Mouse (Mus musculus): ENCODE results near the gene Lrmda. TPM values are rescaled to one million over a fixed set of nuclear protein-coding genes. Genes with fewer than 3 reads are reported as not detected.

Gene Lrmda
- polyA plus RNA-seq, 1 experiment from 2014 or later: 0.95 TPM

DNA sequence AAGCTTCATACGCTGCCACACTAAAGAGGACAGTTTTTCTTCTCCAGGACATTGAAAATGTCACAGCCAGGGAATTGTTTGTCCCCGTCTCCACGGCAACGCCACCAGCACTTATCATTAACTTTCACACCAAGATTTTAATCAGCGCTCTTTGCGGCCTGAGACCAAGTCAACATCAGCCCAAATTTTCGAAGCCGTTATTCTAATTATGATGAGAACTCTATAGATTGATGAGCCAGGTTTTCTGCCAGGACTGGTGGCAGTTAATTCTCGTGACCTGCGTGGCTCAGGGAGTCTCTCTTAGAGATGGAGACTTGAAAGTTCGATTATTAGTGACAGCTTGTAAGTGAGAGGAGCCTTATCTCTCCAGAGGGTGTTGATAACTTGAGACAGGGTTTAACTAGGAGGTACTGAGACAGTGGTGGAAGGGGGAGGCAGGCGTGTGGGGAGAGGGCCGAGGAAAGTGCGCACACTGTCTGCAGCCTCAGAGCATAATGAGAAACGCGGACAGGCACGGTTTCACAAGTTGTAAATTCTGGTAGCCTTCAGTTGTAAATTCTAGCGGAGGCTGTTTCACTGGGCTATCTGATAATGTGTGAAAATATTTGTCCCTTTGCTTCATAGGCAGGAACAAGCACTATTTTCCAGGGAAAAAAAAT is 421.0 kb downstream of the Lrmda start:
- no peaks in the 10 kb centered on the region for H3K27me3 ChIP-seq (ENCODE audit: control insufficient read depth, insufficient read depth, low read length)
- peaks cover 5 to 13% of the 10 kb centered on the region in 2 experiments for H3K4me1 ChIP-seq (ENCODE audit: control insufficient read depth in 2 of 2, insufficient read depth in 2 of 2, low read length in 2 of 2)
- no peaks in the 10 kb centered on the region for H3K36me3 ChIP-seq (ENCODE audit: control insufficient read depth, insufficient read depth, low read length)
- no peak overlapping the region for H3K27ac ChIP-seq (replicated peaks in 1 of 2; ENCODE audit: control insufficient read depth in 1 of 2, insufficient read depth in 1 of 2, low read depth in 2 of 2, low read length in 2 of 2)
- WGBS: 11% methylated on average over 18 of the region's 18 CpGs
- no peaks in the 10 kb centered on the region for H3K9me3 ChIP-seq (ENCODE audit: control insufficient read depth, low read length)
- no peak for ATAC-seq (ENCODE audit: insufficient number of reproducible peaks, insufficient read depth, low FRiP score, low read depth)
- H3K4me2 ChIP-seq (ENCODE audit: low read length): peak overlapping the region; percentile 49
- H3K9ac ChIP-seq (ENCODE audit: low read length): peak overlapping the region; percentile 46; the same call in 1 of the 2 replicates
- H3K4me3 ChIP-seq (ENCODE audit: control insufficient read depth in 1 of 2, insufficient read depth in 1 of 2, low read depth in 1 of 2, low read length in 2 of 2): no peak overlapping the region

DNA sequence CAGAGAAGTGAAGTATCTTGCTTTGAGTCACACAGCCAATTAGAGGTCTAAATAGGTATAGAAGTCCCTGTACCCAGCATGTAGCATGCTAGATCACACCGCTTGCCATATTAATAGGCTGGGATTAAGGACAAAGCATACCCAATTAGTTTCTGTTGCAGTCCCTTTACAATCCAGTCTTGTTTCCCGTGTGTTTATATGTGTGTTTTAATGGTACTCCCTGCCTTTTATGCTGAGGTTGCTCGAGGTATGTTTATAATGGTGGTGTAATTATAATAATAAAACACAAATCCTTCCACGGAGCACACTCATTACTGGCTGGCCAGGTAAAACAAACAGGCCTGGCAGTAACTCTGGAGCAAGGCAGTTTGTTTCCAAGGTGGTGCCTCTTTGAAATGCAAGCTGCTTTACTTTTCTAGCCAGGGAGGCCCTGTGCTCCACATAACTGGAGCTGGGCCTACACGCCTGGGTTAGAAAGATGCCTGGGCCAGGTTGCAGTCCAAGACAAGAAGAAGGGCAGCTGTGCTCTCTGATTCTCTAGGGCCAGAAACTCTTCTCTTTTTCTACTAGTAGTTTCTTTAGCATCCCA is 422.4 kb downstream of the Lrmda start:
- Histone ChIP-seq H3K4me1 (ENCODE audit: control insufficient read depth in 2 of 2, insufficient read depth in 2 of 2, low read length in 2 of 2) (peaks cover 5 to 13% of the 10 kb centered on the region in 2 experiments), H3K9me3 (ENCODE audit: control insufficient read depth, low read length) (no peaks in the 10 kb centered on the region), H3K4me2 (ENCODE audit: low read length) (no peak overlapping the region), H3K27me3 (ENCODE audit: control insufficient read depth, insufficient read depth, low read length) (no peaks in the 10 kb centered on the region), H3K36me3 (ENCODE audit: control insufficient read depth, insufficient read depth, low read length) (no peaks in the 10 kb centered on the region), H3K4me3 (ENCODE audit: control insufficient read depth in 1 of 2, insufficient read depth in 1 of 2, low read depth in 1 of 2, low read length in 2 of 2) (no peak overlapping the region), H3K27ac (replicated peaks in 1 of 2; ENCODE audit: control insufficient read depth in 1 of 2, insufficient read depth in 1 of 2, low read depth in 2 of 2, low read length in 2 of 2) (no peak overlapping the region), H3K9ac (ENCODE audit: low read length) (no peak overlapping the region)
- WGBS: 82% methylated on average over 5 of the region's 5 CpGs
- ATAC-seq (ENCODE audit: insufficient number of reproducible peaks, insufficient read depth, low FRiP score, low read depth): no peak

DNA sequence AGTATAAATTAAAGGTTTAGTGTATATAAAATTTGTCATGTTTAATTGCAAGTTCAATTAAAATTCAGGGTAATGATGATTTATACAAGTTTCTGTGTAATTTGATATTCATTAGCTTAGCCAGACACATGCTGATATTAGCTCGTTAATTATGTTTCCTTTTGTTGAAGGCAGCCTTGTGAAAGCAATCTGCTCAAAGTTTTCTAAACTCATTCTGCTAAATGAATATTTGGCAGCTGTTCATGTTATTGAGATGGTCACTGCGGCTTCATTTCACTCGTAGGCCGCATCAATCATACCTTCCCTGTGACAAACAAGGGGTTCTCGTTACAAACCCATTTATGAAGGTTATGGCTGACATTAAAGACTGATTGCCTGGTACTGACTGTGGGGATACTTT is 423.2 kb downstream of the Lrmda start:
- no peak overlapping the region for H3K27ac ChIP-seq (replicated peaks in 1 of 2; ENCODE audit: control insufficient read depth in 1 of 2, insufficient read depth in 1 of 2, low read depth in 2 of 2, low read length in 2 of 2)
- WGBS: 84% methylated on average over 5 of the region's 5 CpGs
- ATAC-seq (ENCODE audit: insufficient number of reproducible peaks, insufficient read depth, low FRiP score, low read depth): no peak
- no peaks in the 10 kb centered on the region for H3K36me3 ChIP-seq (ENCODE audit: control insufficient read depth, insufficient read depth, low read length)
- no peaks in the 10 kb centered on the region for H3K9me3 ChIP-seq (ENCODE audit: control insufficient read depth, low read length)
- H3K4me3 ChIP-seq (ENCODE audit: control insufficient read depth in 1 of 2, insufficient read depth in 1 of 2, low read depth in 1 of 2, low read length in 2 of 2): no peak overlapping the region
- H3K27me3 ChIP-seq (ENCODE audit: control insufficient read depth, insufficient read depth, low read length): no peaks in the 10 kb centered on the region
- H3K4me2 ChIP-seq (ENCODE audit: low read length): no peak overlapping the region
- no peak overlapping the region for H3K9ac ChIP-seq (ENCODE audit: low read length)
- H3K4me1 ChIP-seq (ENCODE audit: control insufficient read depth in 2 of 2, insufficient read depth in 2 of 2, low read length in 2 of 2): peaks cover 5 to 13% of the 10 kb centered on the region in 2 experiments

DNA sequence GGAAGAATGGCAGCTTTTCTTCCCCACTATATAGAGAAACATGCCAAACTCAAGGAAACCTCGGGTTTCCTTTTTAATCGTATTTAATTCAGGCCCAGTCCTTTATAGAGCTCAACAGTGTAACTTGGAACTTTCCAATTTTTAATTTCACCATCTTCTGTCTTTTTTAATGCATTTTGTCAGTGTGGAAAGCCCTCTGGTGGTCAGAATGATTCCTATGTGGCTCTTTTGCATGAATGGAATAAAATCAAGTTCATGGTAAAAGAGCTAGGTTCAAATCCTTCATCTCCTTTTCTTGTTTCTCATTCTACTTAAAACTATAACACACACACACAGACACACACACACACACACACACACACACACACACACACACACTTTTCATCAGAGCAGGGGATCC is 425.0 kb downstream of the Lrmda start:
- Histone ChIP-seq H3K9me3 (ENCODE audit: control insufficient read depth, low read length) (no peaks in the 10 kb centered on the region), H3K27me3 (ENCODE audit: control insufficient read depth, insufficient read depth, low read length) (no peaks in the 10 kb centered on the region), H3K4me2 (ENCODE audit: low read length) (no peak overlapping the region), H3K9ac (ENCODE audit: low read length) (no peak overlapping the region), H3K4me1 (ENCODE audit: control insufficient read depth in 2 of 2, insufficient read depth in 2 of 2, low read length in 2 of 2) (peaks cover 5 to 13% of the 10 kb centered on the region in 2 experiments), H3K27ac (replicated peaks in 1 of 2; ENCODE audit: control insufficient read depth in 1 of 2, insufficient read depth in 1 of 2, low read depth in 2 of 2, low read length in 2 of 2) (no peak overlapping the region), H3K4me3 (ENCODE audit: control insufficient read depth in 1 of 2, insufficient read depth in 1 of 2, low read depth in 1 of 2, low read length in 2 of 2) (no peak overlapping the region), H3K36me3 (ENCODE audit: control insufficient read depth, insufficient read depth, low read length) (no peaks in the 10 kb centered on the region)
- no peak for ATAC-seq (ENCODE audit: insufficient number of reproducible peaks, insufficient read depth, low FRiP score, low read depth)
- 78% methylated on average over 2 of the region's 2 CpGs for WGBS

DNA sequence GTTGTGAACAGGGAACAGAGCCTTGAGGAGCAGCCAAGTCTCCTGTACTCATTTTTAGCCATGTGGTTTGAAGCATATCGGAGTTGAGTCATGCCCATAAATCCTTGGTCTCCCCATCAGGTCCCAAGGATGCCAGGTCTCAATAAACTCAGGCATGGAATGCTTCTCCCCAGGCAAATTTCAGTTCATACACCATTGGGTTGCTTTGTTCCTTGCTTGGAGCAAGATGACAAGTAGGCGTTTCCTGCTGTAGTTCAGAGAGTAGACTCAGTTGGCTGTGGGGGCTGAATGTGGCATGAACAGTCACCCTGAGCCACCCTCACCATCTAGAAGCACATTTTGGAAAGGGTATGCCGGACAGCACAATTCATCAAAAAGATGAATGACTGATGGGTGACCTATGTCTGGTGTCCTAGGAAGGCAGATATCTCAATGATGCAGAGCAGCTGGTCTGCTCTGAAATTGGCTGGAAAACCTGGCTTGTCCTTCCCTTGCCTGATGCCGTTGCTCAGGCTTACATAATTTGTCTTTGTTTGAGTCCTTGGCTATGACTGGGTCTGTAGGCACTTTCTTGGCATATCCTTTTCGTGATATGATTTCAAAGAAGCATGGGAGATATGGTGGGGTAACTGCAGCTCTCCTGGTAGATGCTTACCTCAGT is 425.8 kb downstream of the Lrmda start:
- no peak for ATAC-seq (ENCODE audit: insufficient number of reproducible peaks, insufficient read depth, low FRiP score, low read depth)
- Histone ChIP-seq H3K4me3 (ENCODE audit: control insufficient read depth in 1 of 2, insufficient read depth in 1 of 2, low read depth in 1 of 2, low read length in 2 of 2) (no peak overlapping the region), H3K4me2 (ENCODE audit: low read length) (no peak overlapping the region), H3K4me1 (ENCODE audit: control insufficient read depth in 2 of 2, insufficient read depth in 2 of 2, low read length in 2 of 2) (peaks cover 5 to 10% of the 10 kb centered on the region in 2 experiments), H3K9ac (ENCODE audit: low read length) (no peak overlapping the region), H3K27ac (replicated peaks in 1 of 2; ENCODE audit: control insufficient read depth in 1 of 2, insufficient read depth in 1 of 2, low read depth in 2 of 2, low read length in 2 of 2) (no peak overlapping the region), H3K36me3 (ENCODE audit: control insufficient read depth, insufficient read depth, low read length) (no peaks in the 10 kb centered on the region), H3K9me3 (ENCODE audit: control insufficient read depth, low read length) (no peaks in the 10 kb centered on the region), H3K27me3 (ENCODE audit: control insufficient read depth, insufficient read depth, low read length) (no peaks in the 10 kb centered on the region)
- 78% methylated on average over 5 of the region's 5 CpGs for WGBS

DNA sequence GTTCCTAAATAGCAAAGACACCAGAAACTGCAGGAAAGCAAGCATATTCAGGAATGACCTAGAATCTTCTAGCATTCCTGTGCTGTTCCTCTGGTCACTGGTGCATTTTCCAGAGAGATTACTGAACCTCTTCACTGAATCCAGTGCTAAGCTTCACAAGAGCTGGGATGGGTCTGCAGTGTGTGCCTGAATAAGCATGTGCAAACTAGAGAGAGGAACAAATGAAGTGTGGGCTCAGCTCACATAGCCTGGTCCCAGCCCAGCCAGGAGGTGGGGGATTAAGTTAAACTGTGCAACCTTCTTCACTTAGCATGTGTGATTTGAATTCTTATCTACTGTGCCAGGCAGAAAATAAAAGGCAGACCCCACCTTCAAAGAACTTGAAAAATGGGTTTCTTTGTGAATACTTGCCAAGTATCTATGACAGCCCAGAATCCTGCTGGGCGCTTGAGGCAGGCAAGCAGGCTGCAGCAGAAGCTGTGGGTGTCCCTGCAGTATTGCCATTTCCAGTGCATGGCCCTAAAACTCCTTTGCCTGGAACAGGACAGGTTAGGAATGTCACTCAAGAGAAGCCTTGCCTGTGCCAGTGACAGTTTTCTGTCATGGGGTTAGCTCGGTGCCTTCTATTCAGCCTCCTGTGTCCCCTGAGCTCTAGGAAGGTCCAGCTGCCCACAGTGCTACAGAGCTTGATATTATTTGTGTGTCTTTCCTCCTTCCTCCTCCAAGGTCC is 426.5 kb downstream of the Lrmda start:
- Histone ChIP-seq H3K9ac (ENCODE audit: low read length) (no peak overlapping the region), H3K4me1 (ENCODE audit: control insufficient read depth in 2 of 2, insufficient read depth in 2 of 2, low read length in 2 of 2) (peaks cover 3% of the 10 kb centered on the region in 2 experiments; a peak in 3 of 4 replicates), H3K4me2 (ENCODE audit: low read length) (no peak overlapping the region), H3K36me3 (ENCODE audit: control insufficient read depth, insufficient read depth, low read length) (no peaks in the 10 kb centered on the region), H3K27ac (replicated peaks in 1 of 2; ENCODE audit: control insufficient read depth in 1 of 2, insufficient read depth in 1 of 2, low read depth in 2 of 2, low read length in 2 of 2) (no peak overlapping the region), H3K9me3 (ENCODE audit: control insufficient read depth, low read length) (no peaks in the 10 kb centered on the region), H3K27me3 (ENCODE audit: control insufficient read depth, insufficient read depth, low read length) (no peaks in the 10 kb centered on the region), H3K4me3 (ENCODE audit: control insufficient read depth in 1 of 2, insufficient read depth in 1 of 2, low read depth in 1 of 2, low read length in 2 of 2) (no peak overlapping the region)
- ATAC-seq (ENCODE audit: insufficient number of reproducible peaks, insufficient read depth, low FRiP score, low read depth): no peak
- WGBS: 68% methylated on average over 2 of the region's 2 CpGs

DNA sequence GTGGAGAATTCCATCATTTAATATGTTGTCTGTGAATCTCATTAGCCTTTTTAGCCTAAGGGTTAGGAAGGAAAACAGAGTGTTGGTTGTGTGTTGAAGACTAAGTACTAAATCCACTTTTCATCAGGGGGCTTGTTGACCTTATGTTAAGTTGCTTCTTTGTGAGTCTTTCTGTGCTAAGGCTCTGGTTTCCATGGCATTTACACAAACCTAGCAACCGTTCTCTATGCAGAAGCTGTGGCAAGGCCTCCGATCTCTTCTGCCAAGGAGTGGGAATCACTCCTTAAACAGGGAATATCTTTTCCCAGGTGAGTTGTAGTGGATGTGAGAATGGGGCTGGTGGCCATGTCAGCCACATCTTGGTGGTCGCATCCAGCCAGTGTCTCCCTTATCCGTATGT is 432.1 kb downstream of the Lrmda start:
- no peaks in the 10 kb centered on the region for H3K4me1 ChIP-seq (ENCODE audit: control insufficient read depth in 2 of 2, insufficient read depth in 2 of 2, low read length in 2 of 2)
- H3K4me2 ChIP-seq (ENCODE audit: low read length): no peak overlapping the region
- no peak overlapping the region for H3K4me3 ChIP-seq (ENCODE audit: control insufficient read depth in 1 of 2, insufficient read depth in 1 of 2, low read depth in 1 of 2, low read length in 2 of 2)
- ATAC-seq (ENCODE audit: insufficient number of reproducible peaks, insufficient read depth, low FRiP score, low read depth): no peak
- WGBS: 83% methylated on average over 4 of the region's 4 CpGs
- no peaks in the 10 kb centered on the region for H3K9me3 ChIP-seq (ENCODE audit: control insufficient read depth, low read length)
- no peak overlapping the region for H3K27ac ChIP-seq (replicated peaks in 1 of 2; ENCODE audit: control insufficient read depth in 1 of 2, insufficient read depth in 1 of 2, low read depth in 2 of 2, low read length in 2 of 2)
- H3K9ac ChIP-seq (ENCODE audit: low read length): no peak overlapping the region
- no peaks in the 10 kb centered on the region for H3K27me3 ChIP-seq (ENCODE audit: control insufficient read depth, insufficient read depth, low read length)
- H3K36me3 ChIP-seq (ENCODE audit: control insufficient read depth, insufficient read depth, low read length): no peaks in the 10 kb centered on the region

All from heart, embryonic 14.5 days (tissue).